Mouse (Mus musculus) layer of hippocampus, postnatal 14 days (tissue): ENCODE measurements around the gene Gad2. TPM values are rescaled to one million over a fixed set of nuclear protein-coding genes. Genes with fewer than 3 reads are reported as not detected.

ENCODE experiments used
- microRNA-seq, 2 experiments: library from miRNA; unstranded; fragments of <30 nt; microRNA quantifications; one replicate each; pipeline ENCODE4 v1.2.0; 2021
- total RNA-seq, 2 experiments: library from RNA; stranded (reverse); gene quantifications; 2 replicates each; pipeline ENCODE4 v1.2.3; 2021

Gad2 gene
- total RNA-seq, 2 experiments from 2014 or later: 79.7 to 92.5 TPM

Small RNAs within 50 kb of the gene (microRNA-seq; reads per million reads assigned to microRNA genes)
- gene Gm23636 (0 reads per million in 2 experiments), gene Mir3967 (0 reads per million in 2 experiments)

Other genes with a start within 250 kb of the Gad2 start
- gene Apbb1ip, start 151.9 kb downstream of the Gad2 start, total RNA-seq: 1 to 10 TPM; 4.9 to 5.6 TPM